Mouse (Mus musculus): ENCODE measurements around the gene Rab25. TPM values are rescaled to one million over a fixed set of nuclear protein-coding genes. Genes with fewer than 3 reads are reported as not detected.

Gene Rab25
- polyA plus RNA-seq, 1 experiment from 2014 or later = 0.70 TPM

DNA sequence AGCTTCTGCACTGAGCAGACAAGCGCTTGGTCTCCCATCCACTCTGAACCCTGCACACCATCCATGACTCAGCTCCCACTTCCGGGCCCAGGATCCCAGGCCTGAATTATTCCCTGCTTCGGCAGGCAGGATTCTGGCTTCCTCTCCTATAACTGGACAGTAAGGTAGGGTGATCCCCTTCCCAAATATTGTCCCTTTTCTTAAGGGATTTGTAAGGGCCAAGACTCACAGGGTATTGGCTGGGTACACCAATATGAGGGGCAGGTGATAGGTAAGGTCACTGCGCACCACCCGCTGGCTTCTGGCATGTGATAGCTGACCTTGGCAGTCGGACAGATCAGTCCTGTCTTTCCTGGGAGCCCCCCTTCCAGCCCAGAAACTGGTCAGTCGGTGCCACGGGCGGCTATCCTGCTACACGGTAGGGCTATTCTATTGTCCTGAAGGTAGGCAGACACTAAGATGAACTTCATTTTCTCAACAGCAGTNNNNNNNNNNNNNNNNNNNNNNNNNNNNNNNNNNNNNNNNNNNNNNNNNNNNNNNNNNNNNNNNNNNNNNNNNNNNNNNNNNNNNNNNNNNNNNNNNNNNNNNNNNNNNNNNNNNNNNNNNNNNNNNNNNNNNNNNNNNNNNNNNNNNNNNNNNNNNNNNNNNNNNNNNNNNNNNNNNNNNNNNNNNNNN, 52.2 kb downstream of the Rab25 start:
- Histone ChIP-seq H3K4me1 (peaks cover 98% of the 10 kb centered on the region), H3K9me3 (replicated peaks) (no peaks in the 10 kb centered on the region), H3K4me3 (peak overlapping the region; percentile 16; the same call in 1 of the 2 replicates), H3K27ac (peak overlapping the region; percentile 97), H3K4me2 (peak overlapping the region; percentile 96), H3K9ac (peak overlapping the region; percentile 71), H3K36me3 (peaks cover 63% of the 10 kb centered on the region), H3K27me3 (replicated peaks) (no peaks in the 10 kb centered on the region)
- WGBS (ENCODE audit: insufficient replicate concordance) = 72% methylated on average over 10 of the region's 10 CpGs
- no peak for ATAC-seq

DNA sequence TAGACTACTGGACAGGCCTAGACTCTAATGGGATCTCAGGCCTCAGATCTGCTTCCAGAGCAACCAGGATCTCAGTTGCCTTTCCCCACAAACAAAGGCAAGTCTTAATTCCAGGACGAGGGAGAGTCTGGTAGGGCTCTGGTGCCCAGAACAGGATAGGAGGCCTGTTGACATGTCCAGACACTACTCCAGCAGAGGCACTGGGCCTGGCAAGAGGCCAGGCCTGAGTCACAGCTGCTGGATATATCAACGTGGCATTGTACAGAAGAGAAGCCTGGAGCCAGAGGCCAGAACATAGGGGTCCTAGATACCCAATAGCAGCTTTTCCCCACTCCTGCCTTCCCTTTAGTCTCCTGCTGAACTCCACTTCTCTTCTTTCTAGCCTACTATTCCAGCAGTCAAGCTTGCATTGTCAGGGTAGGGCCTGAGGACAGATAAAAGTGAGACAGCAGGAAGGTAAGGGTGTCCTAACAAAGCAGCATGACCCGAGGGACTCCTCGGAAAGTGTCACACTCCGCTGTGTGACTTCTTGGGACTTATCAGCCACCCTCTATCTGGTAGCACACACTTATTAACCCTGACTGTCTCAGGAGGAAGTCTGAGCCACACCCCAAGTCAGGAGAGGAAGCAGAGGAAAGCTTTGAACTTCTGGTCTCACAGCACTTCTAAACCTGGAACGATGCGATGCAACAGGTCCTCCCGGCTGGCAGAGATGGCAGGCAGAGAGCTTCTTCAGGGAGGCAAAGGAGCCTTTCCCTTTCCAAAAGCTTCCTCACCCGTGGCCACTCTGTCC, 53.1 kb downstream of the Rab25 start:
- peak overlapping the region; percentile 71 for H3K9ac ChIP-seq
- peak overlapping the region; percentile 96 for H3K4me2 ChIP-seq
- H3K27me3 ChIP-seq (replicated peaks) = no peaks in the 10 kb centered on the region
- H3K27ac ChIP-seq = peak overlapping the region; percentile 97
- WGBS (ENCODE audit: insufficient replicate concordance) = 16% methylated on average over 9 of the region's 9 CpGs
- peak; percentile 52 for ATAC-seq
- peak overlapping the region; percentile 33 for H3K4me3 ChIP-seq
- peaks cover 98% of the 10 kb centered on the region for H3K4me1 ChIP-seq
- H3K36me3 ChIP-seq = peaks cover 62% of the 10 kb centered on the region
- no peaks in the 10 kb centered on the region for H3K9me3 ChIP-seq (replicated peaks)

DNA sequence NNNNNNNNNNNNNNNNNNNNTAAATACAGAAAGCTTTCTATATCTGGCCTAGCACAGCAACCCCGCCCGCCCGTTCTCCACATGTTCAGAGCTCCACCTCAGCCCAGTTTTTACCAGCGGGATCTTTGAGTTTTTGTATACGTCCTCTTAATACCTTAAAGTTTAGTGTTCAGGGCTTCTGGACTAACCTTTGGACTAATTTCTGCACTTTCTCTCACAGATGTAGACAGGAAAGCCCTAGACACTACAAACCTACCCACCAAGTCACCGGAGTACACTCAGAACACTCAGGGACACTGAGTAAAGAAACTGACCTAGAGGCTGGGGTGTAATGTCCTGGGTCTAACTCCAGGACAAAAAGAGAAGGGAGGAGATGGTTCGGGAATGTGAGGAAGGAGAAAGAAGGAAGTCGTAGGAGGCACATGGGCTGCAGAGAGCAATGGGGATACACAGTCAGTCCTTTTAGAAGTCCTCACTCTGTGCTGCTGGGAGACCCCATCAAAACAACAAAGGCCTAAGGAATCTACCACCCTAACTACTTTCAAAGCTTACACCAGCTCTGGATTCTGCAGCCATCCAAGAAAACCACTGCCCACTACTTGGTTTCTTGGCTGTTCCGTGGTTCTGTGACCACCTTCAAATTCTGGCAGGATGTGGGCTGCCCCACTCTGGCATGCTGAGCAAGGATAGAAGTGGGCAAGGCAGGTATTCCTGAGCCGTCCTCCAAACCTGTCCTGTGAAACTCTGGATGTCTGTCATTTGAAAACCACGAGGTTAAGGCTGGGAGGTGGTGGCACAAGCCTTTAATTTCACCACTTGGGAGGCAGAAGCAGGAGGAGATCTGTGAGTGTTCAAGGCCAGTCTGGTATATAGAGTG, 54.2 kb downstream of the Rab25 start:
- Histone ChIP-seq H3K27ac (peak overlapping the region; percentile 97), H3K4me3 (peak overlapping the region; percentile 63), H3K36me3 (peaks cover 60% of the 10 kb centered on the region)

More for the DNA sequence above, 54.2 kb downstream of the Rab25 start:
- Histone ChIP-seq H3K4me2 (peak overlapping the region; percentile 96), H3K27me3 (replicated peaks) (no peaks in the 10 kb centered on the region), H3K4me1 (peaks cover 98% of the 10 kb centered on the region), H3K9ac (peak overlapping the region; percentile 79), H3K9me3 (replicated peaks) (no peaks in the 10 kb centered on the region)
- WGBS (ENCODE audit: insufficient replicate concordance) = 43% methylated on average over 11 of the region's 11 CpGs
- no peak for ATAC-seq

MicroRNA genes within 50 kb of the gene (microRNA counts, 519-probe panel; counts per million panel counts)
- microRNA mmu-miR-1905 = 582 counts per million, percentile 70 among the panel's probes with 10 or more counts

Small RNAs within 50 kb of the gene (microRNA-seq; reads per million reads assigned to microRNA genes)
- gene Mir1905 = not detected

Other genes starting within 250 kb of the Rab25 start
- 93.8 and 96.4 TPM in 2 replicates for gene Glmp, start 223.3 kb downstream of the Rab25 start, polyA plus RNA-seq (2016; fragmentation: Nextera tagmentation; extraction: Ambion mirVana)
- gene Tmem79, start 212.2 kb downstream of the Rab25 start, polyA plus RNA-seq (2016; fragmentation: Nextera tagmentation; extraction: Ambion mirVana) = 1.6 and 2.0 TPM in 2 replicates
- 56.1 and 58.8 TPM in 2 replicates for gene Smg5, start 212.0 kb downstream of the Rab25 start, polyA plus RNA-seq (2016; fragmentation: Nextera tagmentation; extraction: Ambion mirVana)
- gene Paqr6, start 183.7 kb downstream of the Rab25 start, polyA plus RNA-seq (2016; fragmentation: Nextera tagmentation; extraction: Ambion mirVana) = 9.2 and 10.0 TPM in 2 replicates
- 0.11 and 0.13 TPM in 2 replicates for gene Bglap3, start 175.6 kb downstream of the Rab25 start, polyA plus RNA-seq (2016; fragmentation: Nextera tagmentation; extraction: Ambion mirVana)
- gene Bglap2, start 169.6 kb downstream of the Rab25 start, polyA plus RNA-seq (2016; fragmentation: Nextera tagmentation; extraction: Ambion mirVana) = not detected in 2 replicates
- gene Bglap, start 163.8 kb downstream of the Rab25 start, polyA plus RNA-seq (2016; fragmentation: Nextera tagmentation; extraction: Ambion mirVana) = not detected in 2 replicates
- 104 and 115 TPM in 2 replicates for gene Pmf1, start 138.0 kb downstream of the Rab25 start, polyA plus RNA-seq (2016; fragmentation: Nextera tagmentation; extraction: Ambion mirVana)
- 14.0 and 14.9 TPM in 2 replicates for gene Slc25a44, start 123.2 kb downstream of the Rab25 start, polyA plus RNA-seq (2016; fragmentation: Nextera tagmentation; extraction: Ambion mirVana)
- gene Sema4a, start 87.1 kb downstream of the Rab25 start, polyA plus RNA-seq (2016; fragmentation: Nextera tagmentation; extraction: Ambion mirVana) = 14.4 and 17.6 TPM in 2 replicates
- 189 TPM in 2 replicates for gene Lmna, start 38.3 kb downstream of the Rab25 start, polyA plus RNA-seq (2016; fragmentation: Nextera tagmentation; extraction: Ambion mirVana)
- 2.8 and 3.1 TPM in 2 replicates for gene Mex3a, start 15.9 kb downstream of the Rab25 start, polyA plus RNA-seq (2016; fragmentation: Nextera tagmentation; extraction: Ambion mirVana)
- gene Lamtor2, start 4.8 kb upstream of the Rab25 start, polyA plus RNA-seq (2016; fragmentation: Nextera tagmentation; extraction: Ambion mirVana) = 101 and 102 TPM in 2 replicates
- gene Ubqln4, start 5.5 kb upstream of the Rab25 start, polyA plus RNA-seq (2016; fragmentation: Nextera tagmentation; extraction: Ambion mirVana) = 37.9 and 39.5 TPM in 2 replicates
- gene Ssr2, start 27.6 kb upstream of the Rab25 start, polyA plus RNA-seq (2016; fragmentation: Nextera tagmentation; extraction: Ambion mirVana) = 172 and 177 TPM in 2 replicates
- 30.5 and 33.0 TPM in 2 replicates for gene Arhgef2, start 57.7 kb upstream of the Rab25 start, polyA plus RNA-seq (2016; fragmentation: Nextera tagmentation; extraction: Ambion mirVana)
- gene Rxfp4, start 104.8 kb upstream of the Rab25 start, polyA plus RNA-seq (2016; fragmentation: Nextera tagmentation; extraction: Ambion mirVana) = not detected in 2 replicates
- 44.1 and 46.4 TPM in 2 replicates for gene Khdc4, start 137.5 kb upstream of the Rab25 start, polyA plus RNA-seq (2016; fragmentation: Nextera tagmentation; extraction: Ambion mirVana)
- 36.0 and 36.4 TPM in 2 replicates for gene Rit1, start 168.5 kb upstream of the Rab25 start, polyA plus RNA-seq (2016; fragmentation: Nextera tagmentation; extraction: Ambion mirVana)
- 1.4 and 1.5 TPM in 2 replicates for gene Syt11, start 226.9 kb upstream of the Rab25 start, polyA plus RNA-seq (2016; fragmentation: Nextera tagmentation; extraction: Ambion mirVana)